Mouse (Mus musculus) liver, embryonic 14.5 days (tissue): ENCODE results near the gene Phactr1.

Experiments used
- CTCF ChIP-seq: IDR thresholded peaks from 2 replicates; pipeline ENCODE4 v1.5.1; 2016; ENCODE audit warnings: antibody characterized with exemption, low read depth, control low read depth
- EP300 ChIP-seq: IDR thresholded peaks from 2 replicates; pipeline ENCODE4 v1.6.1; 2016; ENCODE audit warnings: antibody characterized with exemption, low read depth

DNA sequence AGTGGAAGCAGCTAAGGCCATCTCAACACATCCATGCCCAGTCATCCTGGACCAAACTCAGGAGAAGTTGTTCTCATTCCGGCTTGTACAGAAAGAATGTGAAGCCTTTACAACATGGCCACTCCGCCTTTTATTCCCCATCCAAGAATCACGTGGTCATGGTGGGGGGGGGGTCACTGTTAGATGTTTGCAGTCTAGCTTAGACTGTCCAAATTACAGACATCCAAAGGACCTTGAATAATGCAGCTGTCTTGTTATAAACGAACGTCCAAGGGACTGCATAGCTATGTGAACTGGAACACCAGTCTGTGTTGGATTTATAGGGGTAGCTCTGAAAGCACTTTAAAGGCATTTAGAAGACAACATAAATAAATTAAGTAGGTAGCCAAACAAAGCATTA, 328.0 kb downstream of the Phactr1 start:
- TF ChIP-seq CTCF: no peak
- no peak for TF ChIP-seq EP300
